Mouse (Mus musculus) CD4-positive, CD25-positive, alpha-beta regulatory T cell, adult 4 months (primary cell): Measurements from ENCODE around the gene Ssbp2. TPM values are rescaled to one million over a fixed set of nuclear protein-coding genes. Genes with fewer than 3 reads are reported as not detected.

Experiments used
- ATAC-seq: one replicate; pipeline ENCODE4 v1.8.0; 2017
- polyA plus RNA-seq, 2 experiments: library from polyadenylated mRNA; unstranded; fragments of 100-300 nt; shearing (Covaris generic); gene quantifications; one replicate each; pipeline ENCODE4 v1.2.1; 2017

The Ssbp2 gene
- 100 to 1,000 TPM; 196 to 205 TPM for polyA plus RNA-seq

DNA sequence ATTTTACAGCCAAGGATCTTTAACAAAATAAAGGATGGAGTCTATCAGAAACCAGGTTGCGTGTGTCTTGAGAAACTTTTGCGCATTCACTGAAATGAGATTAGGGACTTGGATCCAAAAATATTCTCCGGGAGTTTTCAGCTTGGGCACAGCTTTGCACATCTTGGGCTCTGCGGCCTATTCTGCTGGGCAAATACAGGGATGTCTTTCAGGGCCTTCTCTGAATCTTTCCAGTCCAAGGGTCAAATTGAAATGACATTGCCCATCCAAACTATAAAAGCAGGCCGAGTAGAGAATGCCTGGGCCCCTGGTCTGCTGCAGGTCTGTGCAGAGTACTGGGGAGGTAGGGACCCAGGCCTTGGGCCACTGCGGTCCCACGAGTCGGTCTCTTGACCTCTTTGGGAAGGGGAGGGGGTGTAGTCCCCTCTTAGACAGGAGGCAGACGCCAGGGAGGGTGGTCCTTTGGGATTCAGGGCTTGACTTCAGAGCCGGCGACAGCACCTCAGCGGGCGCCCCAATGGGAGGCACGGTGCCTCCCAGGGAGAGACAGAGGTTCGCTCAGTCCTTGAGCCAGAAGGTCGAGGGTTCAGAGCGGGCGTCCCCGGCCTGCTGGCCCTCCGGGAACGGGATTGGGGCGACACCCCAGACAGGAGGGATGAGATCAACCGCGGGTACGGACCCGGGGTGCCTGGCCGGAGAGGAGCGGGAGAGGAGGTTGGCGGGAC lies at the start of gene Ssbp2:
Gene Ssbp2, plus strand, starts transcription at position 388 of the 725 bp plus-strand sequence.
- no peak for ATAC-seq

DNA sequence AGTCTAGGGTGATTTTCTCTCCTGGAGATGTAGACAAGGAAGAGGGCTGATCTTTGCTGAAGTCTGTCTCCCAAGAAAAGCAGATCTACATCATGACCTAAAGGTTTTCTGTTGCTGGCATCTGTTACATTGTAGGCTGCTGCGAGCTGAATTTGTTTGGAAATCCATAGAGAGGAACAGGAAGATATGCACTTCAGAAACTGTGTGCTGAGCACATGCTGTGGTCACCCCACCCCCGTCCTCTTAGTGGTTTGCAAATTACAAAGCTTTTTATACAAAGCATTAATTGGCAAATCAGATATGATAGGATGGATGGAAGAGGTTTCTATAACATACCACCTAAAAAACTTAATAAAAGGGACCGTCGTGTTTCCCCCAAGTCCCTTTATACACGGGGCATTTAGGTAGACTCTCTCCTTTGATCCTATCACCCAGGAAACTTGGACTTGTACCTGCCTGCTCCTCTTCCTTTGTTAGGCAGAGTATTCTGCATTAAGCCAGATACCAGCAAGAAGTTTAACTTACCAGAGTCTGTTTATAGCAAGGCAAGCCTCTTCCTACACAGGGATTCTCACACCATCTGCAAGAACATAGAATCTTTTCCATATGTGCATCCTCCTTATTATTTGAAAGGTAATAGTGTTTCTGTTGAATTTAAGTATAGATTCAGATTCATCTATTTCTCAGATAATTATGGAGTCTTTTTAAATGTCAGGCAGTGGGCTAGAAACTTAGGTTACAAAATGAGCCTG lies 46.2 kb upstream of the Ssbp2 start:
- ATAC-seq: no peak

DNA sequence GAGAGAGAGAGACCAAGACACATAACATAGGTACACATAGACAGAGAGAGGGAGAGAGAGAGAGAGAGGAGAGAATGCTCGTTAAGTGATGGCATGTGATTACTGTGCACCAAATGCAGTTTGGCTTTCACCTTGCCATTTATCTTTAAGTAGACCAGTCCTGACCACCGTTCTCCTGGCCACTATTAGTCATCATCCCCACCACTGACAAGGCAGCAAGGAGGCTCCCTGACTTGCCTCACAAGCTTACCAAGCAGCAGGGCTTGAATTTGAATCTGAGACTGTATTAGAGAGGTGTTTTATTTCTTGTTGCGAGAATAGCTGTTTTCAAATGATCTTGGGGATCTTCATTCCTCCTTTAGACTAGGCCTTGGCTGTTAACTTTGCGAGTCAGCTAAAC lies 44.2 kb upstream of the Ssbp2 start:
- no peak for ATAC-seq

DNA sequence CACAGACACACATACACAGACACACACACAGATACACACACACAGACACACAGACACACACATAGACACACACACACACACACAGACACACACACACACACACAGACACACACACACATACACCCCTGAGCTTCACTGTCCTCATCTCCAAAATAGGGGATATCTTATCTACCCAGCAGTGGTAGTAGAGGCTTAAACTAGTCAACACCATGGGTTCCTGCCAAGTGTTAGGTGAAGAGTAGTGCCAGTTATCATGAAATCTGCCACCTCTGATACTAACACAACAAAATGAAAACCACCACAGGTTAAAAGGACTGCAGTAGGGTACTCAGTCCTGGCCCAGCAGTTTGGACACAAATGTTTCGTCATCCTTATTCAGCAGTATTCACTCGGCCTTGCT lies 43.4 kb upstream of the Ssbp2 start:
- no peak for ATAC-seq

DNA sequence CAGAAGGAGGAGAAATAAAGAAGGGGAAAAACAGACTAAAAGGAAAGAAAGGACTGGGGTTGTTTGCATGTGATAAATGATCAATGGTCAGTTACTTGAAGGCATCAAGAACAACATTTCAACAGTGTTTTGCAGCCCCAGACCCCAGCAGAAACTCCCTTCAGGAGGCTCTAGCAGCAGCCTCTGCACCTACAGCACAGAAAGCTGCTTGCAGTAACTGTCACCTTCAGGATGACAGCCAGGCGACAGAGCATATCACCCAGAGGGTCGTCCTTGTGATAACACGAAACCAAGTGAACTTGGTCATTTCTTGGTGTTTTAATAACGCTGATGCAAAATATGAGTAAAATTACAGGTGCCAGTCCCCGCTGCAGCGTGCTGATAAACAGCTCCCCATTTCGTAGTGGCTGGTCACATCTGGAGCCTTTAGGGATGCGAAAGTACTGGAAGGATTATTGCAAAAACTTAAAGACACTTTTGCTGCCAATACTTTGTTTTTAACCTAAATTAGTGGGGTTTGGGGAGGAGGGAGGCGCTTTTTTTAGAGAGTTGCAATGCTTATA lies 38.6 kb upstream of the Ssbp2 start:
- ATAC-seq: no peak

DNA sequence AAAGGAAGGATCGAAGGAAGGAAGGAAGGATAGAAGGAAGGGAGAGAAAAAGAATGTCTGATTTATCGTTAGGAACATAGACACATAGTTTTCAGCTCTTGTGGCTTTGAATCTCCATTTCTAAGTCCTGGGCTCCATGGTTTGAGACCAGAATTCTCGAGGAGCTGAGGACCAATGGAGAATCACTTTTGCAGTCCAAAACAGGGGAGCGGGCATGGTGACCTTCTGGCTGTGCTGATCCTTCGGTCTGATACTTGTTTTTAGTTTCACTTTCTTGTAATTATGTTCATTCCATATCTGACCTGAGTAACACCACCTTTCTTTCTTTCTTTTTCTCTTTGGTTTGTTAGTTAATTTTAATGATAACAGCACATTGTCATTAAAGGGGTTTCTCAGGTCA lies 29.2 kb upstream of the Ssbp2 start:
- peak; percentile 66 for ATAC-seq

DNA sequence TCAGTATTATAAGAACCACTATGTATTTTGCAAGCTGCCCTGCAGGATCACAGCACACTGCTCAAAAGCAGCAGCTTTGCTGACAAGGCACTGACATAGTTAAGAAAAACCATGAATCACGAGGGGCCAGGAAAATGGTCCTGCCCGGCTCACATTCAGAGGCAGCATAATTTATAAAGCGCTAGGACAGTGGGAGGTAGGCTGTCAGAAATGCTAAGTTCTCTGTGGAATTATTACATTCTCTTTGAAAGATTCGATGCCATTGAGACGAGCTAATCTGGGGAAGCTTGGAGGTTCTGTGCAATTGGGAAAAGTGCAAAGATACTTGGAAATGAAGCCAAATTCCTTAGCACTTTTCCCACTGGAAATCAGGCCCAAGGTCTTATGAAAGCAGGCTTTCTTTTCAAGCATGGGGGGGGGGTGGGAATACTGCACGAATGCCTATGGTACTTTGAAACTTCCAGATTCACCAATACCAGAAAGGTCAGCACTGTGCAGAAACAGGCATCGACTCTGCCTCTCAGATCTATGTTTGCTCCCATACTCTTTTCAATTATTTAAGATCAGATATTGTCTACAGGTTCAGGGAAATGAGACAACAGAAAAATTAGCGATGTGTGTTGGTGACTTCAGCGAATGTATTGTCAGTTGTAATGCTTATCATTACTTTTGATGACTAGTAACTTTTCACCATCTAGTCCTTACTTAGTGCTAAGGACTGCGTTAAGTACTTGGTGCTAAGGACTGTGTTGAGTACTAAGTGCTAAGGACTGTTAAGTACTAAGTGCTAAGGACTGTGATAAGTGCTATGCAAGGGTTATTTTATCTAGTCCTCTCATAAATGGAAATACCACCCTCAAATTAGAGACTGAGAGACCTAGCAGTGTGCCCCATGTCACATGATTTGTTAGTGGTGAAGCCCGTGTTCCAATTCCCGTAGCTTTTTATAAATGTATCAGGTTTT lies 28.4 kb upstream of the Ssbp2 start:
- ATAC-seq: no peak

DNA sequence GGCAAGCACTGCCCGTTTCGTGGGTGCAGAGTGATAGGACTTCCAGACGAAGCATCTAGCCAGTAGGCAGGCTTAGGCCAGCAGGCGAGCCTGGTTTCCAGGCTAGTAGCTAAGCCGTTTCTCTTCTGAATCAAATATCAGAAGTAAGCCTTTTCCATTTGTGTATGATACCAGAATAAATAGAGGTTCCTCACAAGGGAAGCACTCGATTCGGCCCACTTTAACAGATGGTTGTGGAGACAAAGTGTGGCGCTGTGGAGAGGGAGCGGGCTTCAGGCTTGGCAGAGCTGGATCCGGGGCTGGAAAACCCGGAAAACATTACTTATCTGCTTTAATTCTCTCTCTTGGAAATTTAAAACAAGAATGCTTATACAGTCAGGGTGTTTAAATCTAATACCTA lies 27.1 kb upstream of the Ssbp2 start:
- no peak for ATAC-seq

DNA sequence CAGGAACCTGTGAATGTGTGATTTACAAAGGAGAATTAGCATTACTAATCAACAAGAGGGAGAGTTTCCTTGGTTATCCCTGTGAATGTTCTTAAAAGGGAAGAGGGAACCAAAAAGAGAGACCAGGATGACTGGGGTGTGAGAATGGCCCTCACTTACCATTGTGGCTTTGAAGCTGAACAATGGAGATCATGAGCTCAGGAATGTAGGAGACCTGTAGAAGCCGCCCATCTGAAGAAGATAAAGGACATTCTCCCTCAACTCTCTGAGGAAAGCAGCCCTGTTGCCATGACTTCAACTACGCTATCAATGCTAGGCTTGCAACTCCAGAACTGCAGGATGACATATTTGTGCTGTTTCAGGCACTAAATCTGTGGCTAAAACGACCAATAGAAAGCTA lies 22.2 kb upstream of the Ssbp2 start:
- no peak for ATAC-seq

DNA sequence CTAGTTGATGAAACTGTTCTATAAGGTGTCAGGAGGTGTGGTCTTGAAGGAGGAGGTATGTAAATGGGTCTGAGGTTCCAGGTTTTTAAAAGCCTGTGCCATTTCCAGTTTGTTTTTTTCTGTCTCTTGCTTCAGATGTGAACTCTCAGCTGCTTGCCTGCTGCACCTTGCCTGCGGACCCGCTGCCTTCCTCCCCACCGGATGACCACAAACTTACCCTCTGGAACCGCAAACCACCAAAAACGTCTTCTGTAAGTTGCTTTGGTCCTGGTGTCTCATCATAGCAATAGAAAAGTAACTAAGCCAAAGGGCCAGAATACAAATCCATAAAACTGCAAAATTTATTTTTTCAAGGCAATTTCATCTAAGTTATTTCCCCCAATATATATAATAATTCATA lies 18.6 kb upstream of the Ssbp2 start:
- no peak for ATAC-seq

DNA sequence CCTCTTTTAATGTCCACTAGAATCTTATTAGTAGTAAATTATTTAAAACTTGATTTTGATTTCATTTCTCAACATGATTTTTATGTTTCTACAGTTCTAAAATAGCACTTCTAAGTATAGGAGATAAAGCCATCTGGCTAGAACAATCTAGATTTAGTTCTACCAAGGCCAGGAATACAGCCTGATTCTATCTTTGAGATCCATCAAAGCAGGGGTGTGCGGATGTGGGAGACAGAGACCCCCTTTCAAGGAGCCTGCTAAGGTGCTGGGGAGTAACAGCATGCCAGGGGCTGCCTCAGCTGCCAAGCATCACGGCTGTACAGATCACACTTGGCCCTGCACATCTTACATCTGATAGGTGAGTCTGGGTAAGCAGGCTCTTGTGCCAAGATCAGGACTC lies 13.4 kb upstream of the Ssbp2 start:
- no peak for ATAC-seq

DNA sequence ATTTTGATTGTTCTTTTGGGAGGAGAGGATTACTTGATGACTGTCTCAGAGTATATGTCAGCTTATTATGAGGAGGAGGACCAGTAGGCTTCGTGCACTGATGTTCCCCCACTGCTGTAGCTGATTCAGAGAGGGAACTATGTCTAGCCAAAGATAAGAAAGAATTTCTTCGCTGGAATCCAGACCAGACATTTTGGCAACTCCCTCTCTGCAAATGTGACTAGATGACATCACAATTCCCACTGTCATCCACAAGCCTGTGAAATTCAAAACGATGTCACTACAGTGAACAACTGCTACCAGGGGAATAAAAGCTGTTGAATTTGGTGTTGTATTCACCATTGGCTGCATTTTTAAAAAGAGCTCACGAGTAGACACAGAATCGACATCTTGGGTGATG lies 11.1 kb upstream of the Ssbp2 start:
- no peak for ATAC-seq

DNA sequence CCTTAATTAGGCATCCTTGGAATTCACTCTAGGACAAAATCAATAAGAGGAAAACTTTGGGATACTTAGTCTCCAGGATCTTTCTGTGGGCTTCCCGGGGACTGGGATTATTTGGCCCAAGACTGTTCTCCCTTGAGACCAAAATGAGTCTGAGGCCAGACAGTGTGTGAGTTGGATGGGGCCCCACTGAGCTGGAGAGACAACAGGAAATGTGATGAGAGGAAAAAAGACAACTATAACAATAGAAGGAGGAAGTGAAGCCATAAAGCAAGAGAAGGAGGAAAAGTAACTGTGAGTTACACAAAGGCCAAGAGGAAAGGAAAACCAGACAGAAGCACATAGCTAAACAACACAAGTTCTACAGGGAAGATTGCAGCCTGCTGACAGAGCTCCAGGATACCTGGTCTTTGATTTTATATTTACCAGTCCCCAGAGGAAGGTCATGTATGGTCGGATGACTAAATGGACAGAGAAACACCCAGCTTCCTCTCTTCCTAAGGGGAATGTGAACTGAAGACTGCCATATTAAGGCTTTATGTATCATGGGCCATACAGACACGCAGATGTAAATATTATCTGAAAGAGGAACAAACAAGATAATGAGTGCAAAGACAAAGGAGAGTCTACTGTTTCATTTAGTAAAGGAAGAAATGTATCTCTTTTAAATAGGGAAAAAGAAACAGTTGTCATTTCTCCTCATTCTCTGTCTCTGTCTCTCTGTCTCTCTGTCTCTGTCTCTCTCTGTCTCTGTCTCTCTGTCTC lies 8.5 kb upstream of the Ssbp2 start:
- peak; percentile 44 for ATAC-seq

DNA sequence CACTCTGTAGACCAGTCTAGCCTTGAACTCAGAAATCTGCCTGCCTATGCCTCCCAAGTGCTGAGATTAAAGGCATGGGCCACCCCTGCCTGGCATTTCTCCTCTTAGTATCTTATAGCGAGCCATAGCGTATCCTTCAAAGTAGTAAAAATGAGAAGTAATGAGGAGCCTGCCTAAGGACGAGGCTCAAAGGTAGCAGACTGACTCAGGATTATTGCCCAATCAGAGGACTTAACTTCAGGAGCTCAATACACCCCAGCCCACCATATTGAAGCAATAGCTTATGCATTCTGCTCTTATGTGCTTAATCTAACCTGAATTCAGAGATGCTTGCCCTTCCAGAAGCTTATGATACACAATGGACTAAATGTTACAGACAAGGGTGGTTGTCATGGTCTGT lies 7.8 kb upstream of the Ssbp2 start:
- ATAC-seq: no peak

DNA sequence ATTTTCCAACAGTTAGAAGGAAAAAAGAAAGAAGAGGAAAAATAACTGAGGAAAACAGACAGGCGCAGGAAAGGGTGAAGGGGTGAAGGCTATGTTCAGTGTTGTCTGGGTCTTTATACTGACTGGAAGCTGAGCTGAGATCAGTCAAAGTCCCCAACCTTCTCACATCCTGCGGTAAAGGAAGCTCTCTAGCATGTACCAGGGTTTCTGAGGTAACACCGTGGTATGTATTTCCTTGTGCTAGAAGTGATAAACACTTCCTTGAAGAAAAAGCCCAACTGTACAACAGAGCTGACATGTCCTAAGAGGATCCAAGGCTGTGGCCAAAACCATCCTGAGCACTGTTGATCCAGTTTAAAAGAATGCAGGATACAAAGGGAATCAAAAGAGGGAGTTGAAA lies 6.8 kb upstream of the Ssbp2 start:
- peak; percentile 92 for ATAC-seq

DNA sequence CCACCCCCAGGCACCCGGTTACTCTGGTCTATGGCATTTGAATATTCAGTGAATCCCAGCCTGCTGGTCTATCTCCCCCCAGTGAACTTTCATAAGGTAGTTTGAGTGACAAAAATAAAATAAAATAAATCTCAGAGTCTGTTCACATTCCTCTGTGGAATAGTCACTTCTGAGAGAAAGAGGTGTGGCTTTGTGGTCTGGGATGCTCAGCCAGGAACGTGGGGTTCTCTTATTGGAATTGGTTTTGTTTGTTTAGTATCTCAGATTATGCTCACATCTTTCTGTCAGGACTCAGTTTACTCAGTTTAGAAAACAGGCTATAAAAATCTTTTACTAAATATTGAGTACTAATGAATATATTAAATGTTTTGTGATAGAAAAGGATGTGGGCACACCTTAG lies 4.0 kb upstream of the Ssbp2 start:
- no peak for ATAC-seq

DNA sequence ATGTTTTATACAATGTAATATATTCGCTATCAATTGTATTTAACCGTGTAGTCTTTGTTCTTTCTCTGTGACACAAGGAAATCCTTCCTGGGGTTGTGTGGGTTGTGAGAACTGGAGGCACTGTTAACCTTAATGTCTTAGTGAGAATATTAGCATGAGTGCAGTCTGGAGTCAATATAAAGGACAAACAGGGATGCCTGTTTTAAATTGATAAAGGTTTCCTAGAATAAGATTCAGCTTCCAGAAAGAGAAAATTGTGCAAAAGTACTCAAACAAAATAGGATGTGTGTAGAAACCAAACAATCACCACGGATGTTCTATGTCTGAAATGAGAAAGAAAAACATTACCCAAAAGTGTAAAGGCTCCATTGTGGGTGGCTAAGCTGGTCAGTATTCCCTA lies 3.3 kb upstream of the Ssbp2 start:
- no peak for ATAC-seq

DNA sequence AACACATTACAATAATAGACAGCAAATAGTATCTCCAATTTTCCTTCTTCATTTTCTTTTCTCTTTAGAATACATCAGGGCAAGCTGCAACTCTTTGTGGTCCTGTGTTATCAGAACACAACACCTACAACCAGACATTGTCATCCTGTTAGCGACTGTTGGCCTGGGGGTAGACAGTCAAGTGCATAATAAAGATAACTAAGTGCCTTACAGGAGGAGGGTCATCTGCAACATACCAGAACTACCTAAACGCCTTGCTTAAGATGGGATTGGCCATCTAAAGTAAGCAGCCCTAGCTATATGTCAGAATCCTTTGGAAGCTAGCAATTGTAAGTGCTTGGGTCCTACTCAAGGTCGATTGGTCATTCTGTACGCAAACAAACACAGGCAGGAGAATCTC lies 2.1 kb upstream of the Ssbp2 start:
- ATAC-seq: no peak

DNA sequence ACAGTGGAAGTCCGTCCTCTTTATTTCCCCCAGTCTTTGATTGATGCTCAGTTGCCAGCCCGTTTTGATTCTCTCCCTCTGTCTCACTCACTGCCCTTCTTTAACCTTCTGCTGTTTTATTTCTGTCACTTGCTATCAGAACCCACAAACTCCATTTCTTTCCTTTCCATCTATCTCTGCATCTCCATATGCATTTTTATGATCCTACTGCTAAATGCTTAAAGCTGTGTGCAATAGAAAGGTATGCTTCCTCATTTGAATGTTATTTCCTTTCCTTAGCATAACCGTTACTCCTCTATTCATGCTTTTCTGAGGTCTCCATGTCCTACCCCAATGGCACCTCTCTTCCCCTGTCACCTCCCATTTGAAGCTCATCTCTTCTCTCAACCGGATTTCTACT lies 594 bp upstream of the Ssbp2 start:
- ATAC-seq: no peak

DNA sequence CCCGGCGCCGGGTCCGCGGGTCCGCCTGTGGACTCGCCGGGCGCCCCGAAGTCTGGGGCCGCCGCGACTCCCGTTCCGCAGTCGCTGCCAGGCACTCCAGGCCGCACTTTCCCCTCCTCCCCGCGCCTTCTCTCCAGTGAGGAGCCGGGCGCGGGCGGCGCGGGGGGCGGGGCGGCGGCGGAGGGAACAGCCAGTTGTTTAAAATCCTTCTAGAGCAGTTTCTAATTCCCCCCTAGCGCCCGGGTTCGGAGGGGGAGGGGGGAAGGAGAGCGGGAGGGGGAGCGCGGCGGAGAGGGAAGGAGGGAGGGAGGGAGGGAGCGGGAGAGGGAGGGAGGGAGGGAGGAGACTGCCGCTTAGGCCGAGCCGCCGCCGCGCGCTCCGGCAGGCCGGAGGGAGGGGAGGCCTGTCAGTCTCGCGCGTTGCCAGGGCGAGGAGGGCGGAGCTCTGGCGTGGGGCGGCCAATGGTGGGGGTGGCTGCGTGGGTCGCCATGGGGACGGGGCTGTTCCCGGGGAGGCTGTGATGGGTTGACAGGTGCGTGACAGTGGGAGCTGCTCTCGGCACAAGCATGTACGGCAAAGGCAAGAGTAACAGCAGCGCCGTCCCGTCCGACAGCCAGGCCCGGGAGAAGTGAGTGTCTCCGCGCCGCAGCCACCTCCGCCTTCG lies 670 bp downstream of the Ssbp2 start:
- peak; percentile 91 for ATAC-seq

DNA sequence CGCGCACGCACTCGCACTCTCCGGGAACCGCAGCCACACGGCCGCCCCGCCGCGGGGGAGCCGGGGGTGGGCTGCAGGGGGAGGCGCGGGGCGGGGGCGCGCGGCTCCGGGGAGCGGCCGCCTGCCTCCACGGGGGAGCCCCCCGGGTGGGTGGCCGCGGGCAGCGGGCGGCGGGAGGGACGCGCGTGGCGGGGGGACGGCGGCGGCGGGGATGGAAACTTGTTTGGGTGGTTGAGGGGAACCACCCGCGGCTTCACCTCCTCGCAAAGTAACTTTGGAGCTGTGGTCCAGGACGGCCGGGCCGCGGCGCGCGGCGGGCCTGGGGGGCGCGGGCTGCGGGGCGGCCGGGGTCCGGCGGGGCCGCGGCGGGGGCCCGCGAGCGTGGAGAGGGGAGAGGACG lies 1.2 kb downstream of the Ssbp2 start:
- ATAC-seq: no peak
